Mouse (Mus musculus): ENCODE measurements around the gene Gm960. TPM values are rescaled to one million over a fixed set of nuclear protein-coding genes. Genes with fewer than 3 reads are reported as not detected.

Gm960 gene
- total RNA-seq, 2 experiments from 2014 or later: not detected

GRCm38 (mm10) chr19:4625179-4625828 is 73.2 kb downstream of the Gm960 start, which contains the start of gene Rce1:
Gene Rce1 (minus strand): TSS chr19:4625641.
- ATAC-seq (replicated peaks; ENCODE audit: poor library complexity, severe bottlenecking): peak; percentile 84

- ATAC-seq (replicated peaks; ENCODE audit: poor library complexity, severe bottlenecking): peak; percentile 5
These were observed 73.9 kb downstream of the Gm960 start for GRCm38 (mm10) chr19:4624406-4625178.

- no peak for ATAC-seq (replicated peaks; ENCODE audit: poor library complexity, severe bottlenecking)
These were observed 74.5 kb downstream of the Gm960 start for GRCm38 (mm10) chr19:4624006-4624405.

GRCm38 (mm10) chr19:4623419-4623818 is 75.0 kb downstream of the Gm960 start:
- ATAC-seq (replicated peaks; ENCODE audit: poor library complexity, severe bottlenecking): no peak

GRCm38 (mm10) chr19:4622780-4623179 is 75.7 kb downstream of the Gm960 start:
- ATAC-seq (replicated peaks; ENCODE audit: poor library complexity, severe bottlenecking): no peak

GRCm38 (mm10) chr19:4620721-4621120 is 77.7 kb downstream of the Gm960 start:
- no peak for ATAC-seq (replicated peaks; ENCODE audit: poor library complexity, severe bottlenecking)

GRCm38 (mm10) chr19:4619461-4619860 is 79.0 kb downstream of the Gm960 start:
- no peak for ATAC-seq (replicated peaks; ENCODE audit: poor library complexity, severe bottlenecking)

GRCm38 (mm10) chr19:4618183-4618582 is 80.3 kb downstream of the Gm960 start:
- no peak for ATAC-seq (replicated peaks; ENCODE audit: poor library complexity, severe bottlenecking)

- no peak for ATAC-seq (replicated peaks; ENCODE audit: poor library complexity, severe bottlenecking)
These were observed 81.9 kb downstream of the Gm960 start for GRCm38 (mm10) chr19:4616546-4616945.

GRCm38 (mm10) chr19:4615151-4616093 is 83.0 kb downstream of the Gm960 start, which contains the start of gene Lrfn4:
Gene Lrfn4 (minus strand): TSS chr19:4615667.
- ATAC-seq (replicated peaks; ENCODE audit: poor library complexity, severe bottlenecking): peak; percentile 83

- no peak for ATAC-seq (replicated peaks; ENCODE audit: poor library complexity, severe bottlenecking)
These were observed 83.9 kb downstream of the Gm960 start for GRCm38 (mm10) chr19:4614305-4615150.

GRCm38 (mm10) chr19:4613464-4614304 is 84.8 kb downstream of the Gm960 start:
- no peak for ATAC-seq (replicated peaks; ENCODE audit: poor library complexity, severe bottlenecking)

- no peak for ATAC-seq (replicated peaks; ENCODE audit: poor library complexity, severe bottlenecking)
These were observed 86.1 kb downstream of the Gm960 start for GRCm38 (mm10) chr19:4612181-4612961.

GRCm38 (mm10) chr19:4610109-4610508 is 88.4 kb downstream of the Gm960 start:
- ATAC-seq (replicated peaks; ENCODE audit: poor library complexity, severe bottlenecking): no peak

- no peak for ATAC-seq (replicated peaks; ENCODE audit: poor library complexity, severe bottlenecking)
These were observed 90.0 kb downstream of the Gm960 start for GRCm38 (mm10) chr19:4608511-4608910.

- ATAC-seq (replicated peaks; ENCODE audit: poor library complexity, severe bottlenecking): no peak
These were observed 91.1 kb downstream of the Gm960 start for GRCm38 (mm10) chr19:4607406-4607805.

GRCm38 (mm10) chr19:4605654-4606053 is 92.8 kb downstream of the Gm960 start:
- ATAC-seq (replicated peaks; ENCODE audit: poor library complexity, severe bottlenecking): no peak
